Mouse (Mus musculus): ENCODE measurements at regions not wholly inside any gene's neighbourhood (a gene's known extent, or its start where the extent isn't known, plus 50 kb on each side); places are given as distances from the start of the nearest gene placed in this dataset.

GRCm38 (mm10) chr9:34234734-34235133 is 251.0 kb upstream of the Kirrel3 start:
- no peaks in the 10 kb centered on the region for H3K4me1 ChIP-seq
- H3K4me3 ChIP-seq: no peak overlapping the region
- H3K36me3 ChIP-seq: no peaks in the 10 kb centered on the region
- no peak overlapping the region for H3K27ac ChIP-seq
- no peaks in the 10 kb centered on the region for H3K9me3 ChIP-seq (replicated peaks)
- no peak for ATAC-seq (ENCODE audit: low FRiP score)
- no peak overlapping the region for H3K9ac ChIP-seq
- no peaks in the 10 kb centered on the region for H3K27me3 ChIP-seq
- no peak overlapping the region for H3K4me2 ChIP-seq (replicated peaks)

- H3K4me2 ChIP-seq (replicated peaks): no peak overlapping the region
- H3K9ac ChIP-seq: no peak overlapping the region
- no peaks in the 10 kb centered on the region for H3K4me1 ChIP-seq
- ATAC-seq (ENCODE audit: low FRiP score): no peak
- WGBS: 85% methylated on average over 2 of the region's 2 CpGs
- no peaks in the 10 kb centered on the region for H3K9me3 ChIP-seq (replicated peaks)
- H3K27me3 ChIP-seq: no peaks in the 10 kb centered on the region
- no peak overlapping the region for H3K27ac ChIP-seq
- H3K4me3 ChIP-seq: no peak overlapping the region
- H3K36me3 ChIP-seq: no peaks in the 10 kb centered on the region
These were observed 246.2 kb upstream of the Kirrel3 start for GRCm38 (mm10) chr9:34239531-34239930.

- WGBS: 81% methylated on average over 2 of the region's 2 CpGs
- no peaks in the 10 kb centered on the region for H3K36me3 ChIP-seq
- H3K4me3 ChIP-seq: no peak overlapping the region
- H3K9me3 ChIP-seq (replicated peaks): no peaks in the 10 kb centered on the region
- ATAC-seq (ENCODE audit: low FRiP score): no peak
- H3K4me2 ChIP-seq (replicated peaks): no peak overlapping the region
- H3K4me1 ChIP-seq: no peaks in the 10 kb centered on the region
- no peak overlapping the region for H3K27ac ChIP-seq
- no peaks in the 10 kb centered on the region for H3K27me3 ChIP-seq
- H3K9ac ChIP-seq: no peak overlapping the region
These were observed 242.0 kb upstream of the Kirrel3 start for GRCm38 (mm10) chr9:34243674-34244073.

GRCm38 (mm10) chr9:34244576-34244975 is 241.1 kb upstream of the Kirrel3 start:
- no peak for ATAC-seq (ENCODE audit: low FRiP score)
- H3K9ac ChIP-seq: no peak overlapping the region
- H3K4me1 ChIP-seq: no peaks in the 10 kb centered on the region
- 71% methylated on average over 5 of the region's 5 CpGs for WGBS
- no peak overlapping the region for H3K4me2 ChIP-seq (replicated peaks)
- no peaks in the 10 kb centered on the region for H3K27me3 ChIP-seq
- H3K9me3 ChIP-seq (replicated peaks): no peaks in the 10 kb centered on the region
- H3K36me3 ChIP-seq: no peaks in the 10 kb centered on the region
- no peak overlapping the region for H3K27ac ChIP-seq
- no peak overlapping the region for H3K4me3 ChIP-seq

- Histone ChIP-seq H3K9me3 (replicated peaks) (no peaks in the 10 kb centered on the region), H3K27me3 (no peaks in the 10 kb centered on the region), H3K9ac (no peak overlapping the region), H3K4me3 (no peak overlapping the region), H3K27ac (no peak overlapping the region), H3K4me1 (no peaks in the 10 kb centered on the region), H3K4me2 (replicated peaks) (no peak overlapping the region), H3K36me3 (no peaks in the 10 kb centered on the region)
- no peak for ATAC-seq (ENCODE audit: low FRiP score)
- WGBS: 41% methylated on average over 2 of the region's 2 CpGs
These were observed 232.9 kb upstream of the Kirrel3 start for GRCm38 (mm10) chr9:34252796-34253195.

GRCm38 (mm10) chr9:34258492-34258891 is 227.2 kb upstream of the Kirrel3 start:
- Histone ChIP-seq H3K36me3 (no peaks in the 10 kb centered on the region), H3K4me1 (no peaks in the 10 kb centered on the region), H3K27ac (no peak overlapping the region), H3K9me3 (replicated peaks) (no peaks in the 10 kb centered on the region), H3K9ac (no peak overlapping the region), H3K27me3 (no peaks in the 10 kb centered on the region), H3K4me3 (no peak overlapping the region), H3K4me2 (replicated peaks) (no peak overlapping the region)
- ATAC-seq (ENCODE audit: low FRiP score): no peak
- 62% methylated on average over 2 of the region's 2 CpGs for WGBS

- H3K4me1 ChIP-seq: no peaks in the 10 kb centered on the region
These were observed 207.6 kb upstream of the Kirrel3 start for GRCm38 (mm10) chr9:34278068-34278467.

GRCm38 (mm10) chr9:34279386-34279785 is 206.3 kb upstream of the Kirrel3 start:
- H3K9ac ChIP-seq: no peak overlapping the region
- H3K9me3 ChIP-seq (replicated peaks): no peaks in the 10 kb centered on the region
- H3K36me3 ChIP-seq: no peaks in the 10 kb centered on the region
- no peak for ATAC-seq (ENCODE audit: low FRiP score)
- no peak overlapping the region for H3K27ac ChIP-seq
- 71% methylated on average over 2 of the region's 2 CpGs for WGBS
- H3K4me2 ChIP-seq (replicated peaks): no peak overlapping the region
- H3K27me3 ChIP-seq: no peaks in the 10 kb centered on the region
- H3K4me3 ChIP-seq: no peak overlapping the region
- no peaks in the 10 kb centered on the region for H3K4me1 ChIP-seq

More at GRCm38 (mm10) chr9:34278068-34278467, 207.6 kb upstream of the Kirrel3 start:
- Histone ChIP-seq H3K9me3 (replicated peaks) (no peaks in the 10 kb centered on the region), H3K4me2 (replicated peaks) (no peak overlapping the region), H3K36me3 (no peaks in the 10 kb centered on the region), H3K4me3 (no peak overlapping the region), H3K27ac (no peak overlapping the region), H3K9ac (no peak overlapping the region), H3K27me3 (no peaks in the 10 kb centered on the region)
- ATAC-seq (ENCODE audit: low FRiP score): no peak
- WGBS: 87% methylated on average over 5 of the region's 5 CpGs

- H3K27ac ChIP-seq: no peak overlapping the region
- 41% methylated on average over 2 of the region's 2 CpGs for WGBS
- no peak overlapping the region for H3K4me3 ChIP-seq
- H3K36me3 ChIP-seq: no peaks in the 10 kb centered on the region
- H3K9ac ChIP-seq: no peak overlapping the region
- H3K27me3 ChIP-seq: no peaks in the 10 kb centered on the region
- H3K4me2 ChIP-seq (replicated peaks): no peak overlapping the region
- no peaks in the 10 kb centered on the region for H3K9me3 ChIP-seq (replicated peaks)
- no peaks in the 10 kb centered on the region for H3K4me1 ChIP-seq
- no peak for ATAC-seq (ENCODE audit: low FRiP score)
These were observed 205.8 kb upstream of the Kirrel3 start for GRCm38 (mm10) chr9:34279906-34280305.

GRCm38 (mm10) chr9:34280311-34281208 is 205.1 kb upstream of the Kirrel3 start:
- Histone ChIP-seq H3K36me3 (no peaks in the 10 kb centered on the region), H3K27ac (no peak overlapping the region), H3K4me2 (replicated peaks) (no peak overlapping the region), H3K9ac (no peak overlapping the region), H3K4me1 (no peaks in the 10 kb centered on the region), H3K27me3 (no peaks in the 10 kb centered on the region), H3K9me3 (replicated peaks) (no peaks in the 10 kb centered on the region), H3K4me3 (no peak overlapping the region)
- WGBS: 84% methylated on average over 11 of the region's 11 CpGs
- no peak for ATAC-seq (ENCODE audit: low FRiP score)

GRCm38 (mm10) chr9:34323571-34323970 is 162.1 kb upstream of the Kirrel3 start:
- H3K27me3 ChIP-seq: no peaks in the 10 kb centered on the region
- no peaks in the 10 kb centered on the region for H3K36me3 ChIP-seq
- no peak overlapping the region for H3K4me2 ChIP-seq (replicated peaks)
- 58% methylated on average over 1 of the region's 1 CpGs for WGBS
- H3K9ac ChIP-seq: no peak overlapping the region
- no peak overlapping the region for H3K4me3 ChIP-seq
- no peaks in the 10 kb centered on the region for H3K9me3 ChIP-seq (replicated peaks)
- H3K4me1 ChIP-seq: no peaks in the 10 kb centered on the region
- no peak for ATAC-seq (ENCODE audit: low FRiP score)
- H3K27ac ChIP-seq: no peak overlapping the region

- no peaks in the 10 kb centered on the region for H3K9me3 ChIP-seq (replicated peaks)
- H3K27me3 ChIP-seq: no peaks in the 10 kb centered on the region
- no peak overlapping the region for H3K27ac ChIP-seq
- no peak overlapping the region for H3K4me2 ChIP-seq (replicated peaks)
- WGBS: 83% methylated on average over 1 of the region's 1 CpGs
- no peaks in the 10 kb centered on the region for H3K36me3 ChIP-seq
- ATAC-seq (ENCODE audit: low FRiP score): no peak
- no peak overlapping the region for H3K4me3 ChIP-seq
- H3K4me1 ChIP-seq: no peaks in the 10 kb centered on the region
- H3K9ac ChIP-seq: no peak overlapping the region
These were observed 157.0 kb upstream of the Kirrel3 start for GRCm38 (mm10) chr9:34328723-34329122.

- no peaks in the 10 kb centered on the region for H3K27me3 ChIP-seq
- no peak overlapping the region for H3K27ac ChIP-seq
- H3K9ac ChIP-seq: no peak overlapping the region
- ATAC-seq (ENCODE audit: low FRiP score): no peak
- no peaks in the 10 kb centered on the region for H3K36me3 ChIP-seq
- no peaks in the 10 kb centered on the region for H3K9me3 ChIP-seq (replicated peaks)
- no peaks in the 10 kb centered on the region for H3K4me1 ChIP-seq
- H3K4me3 ChIP-seq: no peak overlapping the region
- H3K4me2 ChIP-seq (replicated peaks): no peak overlapping the region
These were observed 151.6 kb upstream of the Kirrel3 start for GRCm38 (mm10) chr9:34334112-34334511.
